Mouse (Mus musculus): ENCODE data around the gene Odf3l2. TPM values are rescaled to one million over a fixed set of nuclear protein-coding genes. Genes with fewer than 3 reads are reported as not detected.

Gene Odf3l2
- polyA plus RNA-seq, 1 experiment from 2014 or later = not detected

GRCm38 (mm10) chr10:79683726-79684640 is 38.4 kb upstream of the Odf3l2 start:
- Histone ChIP-seq H3K27ac (peak overlapping the region; percentile 98), H3K9ac (peak overlapping the region; percentile 91), H3K27me3 (peaks cover 2% of the 10 kb centered on the region; the same call in 1 of the 2 replicates), H3K36me3 (peaks cover 53% of the 10 kb centered on the region), H3K4me3 (replicated peaks) (peak overlapping the region; percentile 91), H3K4me2 (peak overlapping the region; percentile 95), H3K9me3 (replicated peaks) (no peaks in the 10 kb centered on the region), H3K4me1 (replicated peaks) (peaks cover 42% of the 10 kb centered on the region)
- 69% methylated on average over 6 of the region's 6 CpGs for WGBS (ENCODE audit: insufficient replicate concordance)
- DNase-seq (peak; percentile 37), ATAC-seq (ENCODE audit: low read depth) (no peak)

- ATAC-seq (ENCODE audit: low read depth) = no peak
- H3K9me3 ChIP-seq (replicated peaks) = no peaks in the 10 kb centered on the region
- peak overlapping the region; percentile 98 for H3K27ac ChIP-seq
- H3K9ac ChIP-seq = peak overlapping the region; percentile 91
- peaks cover 42% of the 10 kb centered on the region for H3K4me1 ChIP-seq (replicated peaks)
- peak overlapping the region; percentile 91 for H3K4me3 ChIP-seq (replicated peaks)
- peak overlapping the region; percentile 95 for H3K4me2 ChIP-seq
- H3K36me3 ChIP-seq = peaks cover 44% of the 10 kb centered on the region
- DNase-seq = peak; percentile 58
- peaks cover 2% of the 10 kb centered on the region; the same call in 1 of the 2 replicates for H3K27me3 ChIP-seq
- WGBS (ENCODE audit: insufficient replicate concordance) = 2% methylated on average over 10 of the region's 10 CpGs
Measured at GRCm38 (mm10) chr10:79682916-79683582, 37.5 kb upstream of the Odf3l2 start.

DNA sequence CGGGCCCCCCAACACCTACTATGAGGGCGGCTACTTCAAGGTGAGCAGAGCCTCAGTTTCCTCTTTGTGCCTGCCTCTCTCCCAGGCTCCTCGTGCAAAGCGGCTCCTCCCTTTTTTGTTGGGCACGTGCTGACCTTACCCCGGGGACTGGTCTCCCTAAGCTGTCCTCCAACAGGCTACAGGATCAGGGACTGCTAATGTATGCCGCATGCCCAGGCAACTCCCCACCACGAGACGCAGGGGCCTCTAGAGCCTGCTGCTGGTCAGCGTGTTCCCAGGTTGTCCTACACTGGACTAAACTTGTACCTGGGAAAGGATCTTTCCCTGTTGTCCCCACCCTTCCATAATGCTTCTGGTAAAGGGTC is 37.0 kb upstream of the Odf3l2 start:
- Histone ChIP-seq H3K4me3 (replicated peaks) (peak overlapping the region; percentile 91), H3K27ac (peak overlapping the region; percentile 98), H3K36me3 (peaks cover 39% of the 10 kb centered on the region), H3K27me3 (peaks cover 2% of the 10 kb centered on the region; the same call in 1 of the 2 replicates), H3K4me1 (replicated peaks) (peaks cover 42% of the 10 kb centered on the region), H3K9ac (peak overlapping the region; percentile 91), H3K4me2 (peak overlapping the region; percentile 95), H3K9me3 (replicated peaks) (no peaks in the 10 kb centered on the region)
- ATAC-seq (ENCODE audit: low read depth) (peak; percentile 1; the same call in 1 of the 2 replicates), DNase-seq (peak; percentile 46)
- WGBS (ENCODE audit: insufficient replicate concordance) = 0% methylated on average over 10 of the region's 10 CpGs

DNA sequence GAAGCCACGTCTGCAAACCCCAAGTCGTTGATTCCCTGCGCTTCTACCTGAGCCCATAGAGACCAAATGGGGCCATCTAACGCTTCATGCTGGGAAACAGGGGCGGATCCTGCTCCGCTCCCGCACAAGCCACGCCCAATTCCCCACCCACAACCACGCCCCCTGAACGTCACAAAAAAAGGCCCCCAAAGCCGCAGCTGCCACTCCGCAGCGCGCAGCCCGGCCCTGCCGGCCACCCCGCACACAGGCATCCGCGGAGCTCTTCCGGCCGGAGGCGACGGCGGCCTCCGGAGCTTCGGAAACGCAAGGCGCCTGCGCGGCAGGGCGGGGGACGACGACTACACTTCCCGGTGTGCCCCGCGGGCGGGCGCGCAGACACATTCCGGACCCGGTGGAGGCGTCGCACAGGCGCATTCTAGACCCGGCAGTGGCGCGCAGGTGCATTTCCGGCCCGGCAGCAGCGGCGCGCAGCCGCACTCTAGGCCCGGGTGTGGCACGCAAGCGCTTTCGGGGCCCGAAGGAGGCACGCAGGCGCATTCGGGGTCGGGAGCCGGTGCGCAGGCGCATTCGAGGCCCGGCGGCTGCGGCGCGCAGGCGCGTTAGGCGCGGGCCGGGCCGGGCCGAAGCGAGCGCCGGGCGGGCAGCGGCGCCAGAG is 36.2 kb upstream of the Odf3l2 start, which contains the start of gene Cdc34:
TSS of gene Cdc34 (plus strand) at position 605 of the 655 bp plus-strand sequence.
- peak; percentile 99 for DNase-seq
- H3K9ac ChIP-seq = peak within 1 kb of the TSS; percentile 91
- peaks cover 42% of the 10 kb centered on the region for H3K4me1 ChIP-seq (replicated peaks)
- H3K27ac ChIP-seq = peak within 1 kb of the TSS; percentile 98
- peaks cover 31% of the 10 kb centered on the region for H3K36me3 ChIP-seq
- peaks cover 2% of the 10 kb centered on the region; the same call in 1 of the 2 replicates for H3K27me3 ChIP-seq
- peak within 1 kb of the TSS; percentile 95 for H3K4me2 ChIP-seq
- ATAC-seq (ENCODE audit: low read depth) = peak; percentile 90
- H3K9me3 ChIP-seq (replicated peaks) = no peaks in the 10 kb centered on the region
- peak within 1 kb of the TSS; percentile 91 for H3K4me3 ChIP-seq (replicated peaks)
- WGBS (ENCODE audit: insufficient replicate concordance) = under 1% methylated on average over 81 of the region's 84 CpGs

GRCm38 (mm10) chr10:79680606-79681495 is 35.3 kb upstream of the Odf3l2 start:
- H3K4me1 ChIP-seq (replicated peaks) = peaks cover 42% of the 10 kb centered on the region
- H3K9ac ChIP-seq = peak overlapping the region; percentile 91
- H3K27ac ChIP-seq = peak overlapping the region; percentile 98
- peaks cover 23% of the 10 kb centered on the region for H3K36me3 ChIP-seq
- peak overlapping the region; percentile 91 for H3K4me3 ChIP-seq (replicated peaks)
- DNase-seq (peak; percentile 19), ATAC-seq (ENCODE audit: low read depth) (peak; percentile 9)
- H3K27me3 ChIP-seq = peaks cover 2% of the 10 kb centered on the region; the same call in 1 of the 2 replicates
- 21% methylated on average over 11 of the region's 11 CpGs for WGBS (ENCODE audit: insufficient replicate concordance)
- peak overlapping the region; percentile 86 for H3K4me2 ChIP-seq
- no peaks in the 10 kb centered on the region for H3K9me3 ChIP-seq (replicated peaks)

- Histone ChIP-seq H3K9ac (no peak overlapping the region), H3K4me3 (replicated peaks) (no peak overlapping the region), H3K27ac (no peak overlapping the region), H3K27me3 (peaks cover 2% of the 10 kb centered on the region; the same call in 1 of the 2 replicates), H3K4me1 (replicated peaks) (peaks cover 19% of the 10 kb centered on the region), H3K4me2 (no peak overlapping the region), H3K36me3 (peaks cover 8% of the 10 kb centered on the region; the same call in 1 of the 2 replicates), H3K9me3 (replicated peaks) (no peaks in the 10 kb centered on the region)
- DNase-seq (no peak), ATAC-seq (ENCODE audit: low read depth) (no peak)
- WGBS (ENCODE audit: insufficient replicate concordance) = 64% methylated on average over 44 of the region's 44 CpGs
Measured at GRCm38 (mm10) chr10:79675346-79676035, 30.0 kb upstream of the Odf3l2 start.

- H3K4me2 ChIP-seq = no peak overlapping the region
- H3K4me1 ChIP-seq (replicated peaks) = peaks cover 23% of the 10 kb centered on the region
- no peaks in the 10 kb centered on the region for H3K9me3 ChIP-seq (replicated peaks)
- WGBS (ENCODE audit: insufficient replicate concordance) = 81% methylated on average over 3 of the region's 3 CpGs
- H3K9ac ChIP-seq = no peak overlapping the region
- ATAC-seq (ENCODE audit: low read depth) = no peak
- no peak overlapping the region for H3K27ac ChIP-seq
- H3K36me3 ChIP-seq = peaks cover 8% of the 10 kb centered on the region; the same call in 1 of the 2 replicates
- DNase-seq = no peak
- no peaks in the 10 kb centered on the region for H3K27me3 ChIP-seq
- no peak overlapping the region for H3K4me3 ChIP-seq (replicated peaks)
Measured at GRCm38 (mm10) chr10:79673054-79673453, 27.5 kb upstream of the Odf3l2 start.

DNA sequence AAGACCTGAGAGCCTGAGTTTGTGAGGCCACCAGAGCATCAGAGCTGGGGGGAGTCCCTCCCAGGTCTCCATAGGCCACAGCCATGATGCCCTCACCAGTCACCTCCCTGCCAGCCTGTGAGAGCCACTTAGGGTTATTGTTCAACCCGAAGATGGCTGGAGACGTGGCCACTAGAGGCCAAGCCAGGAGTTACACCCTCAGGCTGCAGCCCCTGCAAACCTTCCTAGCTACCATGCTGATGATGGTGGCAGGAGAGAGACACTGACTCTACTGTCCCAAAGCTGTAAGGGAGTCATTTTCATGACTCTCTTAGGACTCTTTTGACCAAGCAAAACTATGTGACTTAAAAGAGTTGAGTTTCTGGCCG is 26.5 kb upstream of the Odf3l2 start:
- peaks cover 23% of the 10 kb centered on the region for H3K4me1 ChIP-seq (replicated peaks)
- no peak overlapping the region for H3K27ac ChIP-seq
- no peak overlapping the region for H3K4me2 ChIP-seq
- H3K4me3 ChIP-seq (replicated peaks) = no peak overlapping the region
- no peaks in the 10 kb centered on the region; the same call in 1 of the 2 replicates for H3K27me3 ChIP-seq
- ATAC-seq (ENCODE audit: low read depth) (no peak), DNase-seq (no peak)
- peaks cover 8% of the 10 kb centered on the region; the same call in 1 of the 2 replicates for H3K36me3 ChIP-seq
- H3K9ac ChIP-seq = no peak overlapping the region
- WGBS (ENCODE audit: insufficient replicate concordance) = 56% methylated on average over 3 of the region's 3 CpGs
- H3K9me3 ChIP-seq (replicated peaks) = no peaks in the 10 kb centered on the region

GRCm38 (mm10) chr10:79671396-79672087 is 26.0 kb upstream of the Odf3l2 start:
- Histone ChIP-seq H3K4me1 (replicated peaks) (peaks cover 23% of the 10 kb centered on the region), H3K4me2 (peak overlapping the region; percentile 89; the same call in 1 of the 2 replicates), H3K27me3 (peaks cover under 1% of the 10 kb centered on the region; the same call in 1 of the 2 replicates), H3K4me3 (replicated peaks) (no peak overlapping the region), H3K36me3 (peaks cover 8% of the 10 kb centered on the region; the same call in 1 of the 2 replicates), H3K9me3 (replicated peaks) (no peaks in the 10 kb centered on the region), H3K27ac (no peak overlapping the region), H3K9ac (no peak overlapping the region)
- ATAC-seq (ENCODE audit: low read depth) = no peak
- DNase-seq = no peak
- WGBS (ENCODE audit: insufficient replicate concordance) = 76% methylated on average over 6 of the region's 6 CpGs
